Mouse (Mus musculus): ENCODE results near the gene BC030870.
"Not testable (repeated sequence)": the region's sequence is repeated elsewhere in the genome, so short reads cannot be mapped to it uniquely, and the experiment has no call there.

BC030870 gene
- long read RNA-seq, experiment 1 = 0 reads
- long read RNA-seq, experiment 2 = 0 reads

DNA sequence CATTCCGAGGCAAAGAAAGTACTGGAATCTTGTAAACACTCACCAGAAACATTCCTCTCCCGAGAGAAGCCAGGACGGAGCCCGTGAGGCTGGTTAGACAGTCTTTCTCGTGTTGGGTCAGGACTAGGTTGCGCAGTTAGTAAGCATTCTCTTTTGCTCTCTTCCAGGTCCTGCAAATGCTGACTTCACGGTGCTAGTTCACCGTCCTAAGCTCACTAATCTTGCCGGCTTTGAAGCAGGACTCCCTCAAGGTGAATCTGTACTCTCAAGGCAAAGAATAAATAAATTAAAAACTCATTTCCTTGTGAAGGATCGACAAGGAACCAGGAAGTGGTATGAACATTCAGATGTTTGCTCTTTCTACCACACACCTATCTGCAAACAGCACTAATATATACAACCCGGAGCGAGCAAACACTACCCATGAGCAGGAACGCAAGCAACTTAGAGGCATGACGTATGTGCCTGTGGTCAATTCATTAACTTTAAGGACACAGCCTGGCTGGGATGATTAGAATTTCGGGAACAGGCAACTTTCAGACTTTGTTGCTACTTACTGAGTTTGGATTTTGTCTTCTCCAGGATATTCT, at the start of gene BC030870:
TSS of gene BC030870 (minus strand) at position 365 of the 590 bp plus-strand sequence.
- intact Hi-C loops (cut with DNase I) = no loop called here

DNA sequence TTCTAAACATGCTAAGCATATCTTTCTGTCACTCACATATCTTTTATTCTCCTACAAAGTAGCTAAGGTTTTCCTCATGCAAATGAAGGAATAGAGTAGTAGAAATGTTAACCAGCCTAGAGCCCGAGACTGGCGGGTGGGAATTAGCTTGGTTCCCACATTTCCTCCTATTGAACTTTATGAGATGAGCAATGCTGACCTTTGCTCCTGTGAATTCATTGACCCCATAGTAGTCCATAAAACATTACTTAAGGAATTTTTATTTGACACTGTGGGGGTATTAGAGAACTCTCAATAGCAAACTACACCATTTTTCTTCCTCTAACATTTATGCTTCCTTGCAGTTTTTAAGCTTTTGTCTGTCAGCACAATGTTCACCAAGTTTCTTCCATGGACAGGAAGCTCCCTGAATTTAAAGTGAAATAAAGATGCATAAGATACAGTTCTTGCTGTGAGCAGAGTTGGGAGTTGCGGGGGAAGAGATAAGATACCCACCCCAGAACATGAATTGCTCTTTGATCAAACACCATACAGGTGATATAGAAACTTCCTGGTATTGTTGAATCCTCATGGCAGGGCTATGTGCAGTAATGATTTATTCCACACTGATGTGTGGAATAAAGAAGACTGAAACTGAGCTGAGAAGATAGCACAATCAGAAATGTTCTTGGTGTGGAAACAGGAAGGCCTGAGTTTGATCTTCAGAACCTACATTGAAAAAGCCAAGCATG, 45.5 kb upstream of the BC030870 start:
- intact Hi-C loops (cut with DNase I) = no loop called here

DNA sequence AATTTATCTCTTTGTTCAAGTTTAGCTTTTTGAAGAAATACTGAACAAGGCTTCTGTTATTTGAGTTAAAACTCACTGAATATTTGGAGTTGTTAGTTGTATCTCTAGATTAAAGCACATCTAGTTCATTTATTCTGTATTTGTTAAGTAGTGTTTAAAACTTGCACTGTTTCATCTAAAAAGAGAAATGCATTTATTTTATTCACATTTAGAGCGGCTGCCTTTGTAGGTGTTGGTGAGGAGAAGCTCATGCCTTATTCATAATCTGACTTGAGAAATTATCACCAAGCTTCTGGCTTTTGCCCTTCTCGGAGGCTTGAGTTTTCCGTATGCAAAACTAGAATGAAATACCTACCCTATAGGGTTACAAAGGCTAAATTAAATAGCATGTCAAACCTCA, 39.8 kb upstream of the BC030870 start:
- intact Hi-C loops (cut with DNase I) = no loop called here

DNA sequence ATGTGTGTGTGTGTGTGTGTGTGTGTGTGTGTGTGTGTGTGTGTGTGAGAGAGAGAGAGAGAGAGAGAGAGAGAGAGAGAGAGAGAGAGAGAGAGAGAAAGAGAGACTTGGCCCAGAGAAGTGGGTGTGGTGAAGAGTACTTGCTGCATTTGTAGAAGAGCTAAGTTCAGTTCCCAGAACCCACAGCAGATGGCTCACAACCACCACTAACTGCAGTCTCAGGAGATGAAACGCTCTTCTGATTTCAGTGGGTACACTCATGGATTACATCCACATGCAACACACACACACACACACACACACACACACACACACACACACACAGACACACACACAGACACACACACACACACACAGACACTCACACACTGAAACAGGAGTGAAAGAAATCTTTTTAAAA, 31.3 kb upstream of the BC030870 start:
- intact Hi-C loops (cut with DNase I) = not testable (repeated sequence)

DNA sequence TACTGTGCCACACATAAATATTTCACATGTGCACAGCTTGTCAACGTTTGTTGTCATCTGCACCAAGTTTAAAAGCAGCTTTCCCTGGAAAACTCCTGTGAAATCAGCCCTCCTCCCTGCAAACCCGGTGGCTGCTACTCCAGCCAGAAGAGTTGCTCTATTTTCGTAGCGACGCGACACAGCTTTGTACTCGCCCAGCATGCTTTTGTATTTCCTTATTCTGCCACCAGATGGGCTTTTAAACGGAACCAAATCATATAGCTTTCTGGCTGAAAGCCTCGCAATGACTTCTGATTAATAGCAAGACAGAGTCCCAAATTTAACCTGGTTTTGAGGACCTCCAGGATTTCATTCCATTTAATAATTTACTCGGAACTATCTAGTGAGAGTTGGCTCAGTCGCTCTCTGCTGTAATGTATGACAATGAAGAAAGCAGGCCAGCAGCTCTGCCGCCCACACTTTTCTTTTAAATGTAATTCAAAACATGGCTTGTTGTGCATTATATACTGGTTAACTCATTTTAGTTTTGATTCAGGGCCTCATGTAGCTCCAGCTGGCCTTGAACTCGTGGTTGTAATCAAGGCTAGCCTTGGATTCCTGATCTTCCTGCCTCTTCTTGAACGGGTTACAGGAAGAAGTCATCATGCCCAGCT, 29.9 kb upstream of the BC030870 start:
- intact Hi-C loops (cut with DNase I) = no loop called here

DNA sequence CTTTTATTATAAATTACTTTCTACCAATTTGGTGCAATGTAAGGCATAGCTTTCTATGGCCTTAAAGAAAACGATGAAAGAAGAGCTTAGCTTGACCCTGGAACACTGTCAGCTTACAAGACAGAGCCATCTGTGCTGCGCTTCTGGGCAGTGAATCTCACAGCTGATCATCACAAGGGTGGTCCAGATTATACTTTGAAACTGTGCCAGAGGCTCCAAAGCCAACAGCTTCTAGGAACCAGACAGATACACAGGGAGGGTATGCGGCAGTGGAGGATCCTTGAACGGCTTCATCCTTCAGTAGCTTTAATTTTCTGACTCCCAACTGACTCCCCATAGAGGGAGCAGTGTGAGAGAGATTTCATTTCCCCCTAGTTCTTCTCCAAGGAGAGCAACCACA, 28.5 kb upstream of the BC030870 start:
- intact Hi-C loops (cut with DNase I) = no loop called here

DNA sequence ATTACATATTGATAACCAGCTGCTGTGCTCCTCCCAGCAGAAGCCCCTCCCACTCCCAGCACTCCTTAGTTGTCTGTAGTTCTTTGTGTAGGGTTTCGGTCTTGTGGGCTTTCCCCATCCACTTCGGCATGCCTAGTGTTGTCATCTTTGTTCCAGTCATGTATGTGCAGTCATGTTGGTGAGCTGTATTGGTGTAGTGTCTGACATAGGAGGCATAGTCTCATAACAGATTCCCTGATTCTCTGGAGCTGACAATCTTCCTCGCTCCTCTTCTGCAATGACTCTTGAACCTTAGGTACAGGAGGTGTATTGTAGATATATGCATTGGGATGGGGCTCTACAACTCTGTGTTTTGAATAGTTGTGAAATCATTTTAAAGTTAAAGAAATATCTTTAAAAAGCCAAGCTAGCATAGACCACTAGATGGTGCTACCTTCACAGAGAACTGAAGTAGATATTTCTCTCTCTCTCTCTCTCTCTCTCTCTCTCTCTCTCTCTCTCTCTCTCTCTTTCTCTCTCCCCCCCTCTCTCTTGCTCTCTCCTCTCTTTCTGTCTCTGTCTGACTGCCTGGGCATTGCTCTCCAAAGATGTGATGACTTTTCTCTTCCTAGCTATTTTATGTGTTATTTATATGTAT, 9.6 kb upstream of the BC030870 start:
- intact Hi-C loops (cut with DNase I) = loop anchor here (5.0 kb wide), 1 partner anchor 1303 kb away; no protein-coding TSS in a partner anchor

DNA sequence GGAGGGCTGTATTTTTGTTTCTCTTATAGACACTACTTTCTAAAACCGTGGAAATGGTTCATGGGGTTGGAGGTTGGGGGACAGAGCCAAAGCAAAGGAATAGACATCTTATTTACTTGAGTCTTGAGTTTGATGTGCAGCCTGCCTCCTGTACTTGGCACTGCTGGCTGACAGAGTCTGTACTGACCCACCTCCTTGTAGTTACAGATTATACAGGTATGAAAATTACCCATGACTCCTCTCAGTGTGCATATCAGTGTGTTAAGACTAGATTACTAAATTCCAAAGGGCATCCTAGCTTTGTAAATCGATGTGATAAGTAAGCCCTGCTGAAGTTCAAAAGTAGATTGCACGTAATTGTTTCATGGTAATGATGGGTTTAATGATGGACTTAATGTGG, 2.9 kb downstream of the BC030870 start:
- intact Hi-C loops (cut with DNase I) = no loop called here

DNA sequence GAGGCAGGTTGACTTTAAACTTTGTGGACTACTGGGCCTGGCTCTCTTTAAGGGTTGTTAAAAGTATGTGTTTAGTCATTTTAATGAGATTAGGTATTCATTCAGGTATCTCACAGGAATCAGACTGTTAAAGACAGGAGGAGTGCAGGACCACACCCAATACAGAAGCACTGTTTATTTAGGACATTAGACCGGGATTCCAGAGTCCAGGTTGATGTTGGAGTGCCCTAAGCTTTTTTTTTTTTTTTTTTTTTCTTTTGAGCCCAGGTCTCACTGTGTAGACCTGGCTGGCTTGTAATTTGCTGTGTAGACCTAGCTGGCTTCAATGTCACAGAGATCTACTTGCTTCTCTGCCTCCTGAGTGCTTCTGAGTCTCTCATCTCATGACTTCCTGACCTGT, 3.3 kb downstream of the BC030870 start:
- intact Hi-C loops (cut with DNase I) = no loop called here

DNA sequence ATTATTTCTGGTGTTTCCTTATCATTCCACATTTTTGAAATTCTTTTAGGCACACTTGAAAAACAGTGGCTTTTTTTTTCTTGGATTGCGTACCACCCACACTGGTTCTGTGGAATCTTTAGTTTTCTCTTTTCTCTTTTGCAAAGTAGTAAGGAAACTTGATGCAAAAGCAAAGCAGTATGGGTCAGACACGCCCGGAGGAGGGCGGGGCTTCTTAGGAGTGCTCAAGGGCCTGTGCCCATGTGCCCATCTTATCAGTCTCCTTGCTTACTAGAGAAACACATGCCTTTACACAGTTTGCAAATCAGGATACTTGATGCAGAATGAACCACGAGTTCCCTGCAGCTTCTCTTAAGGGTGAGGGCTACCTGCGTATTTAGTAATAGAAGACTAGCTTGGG, 17.3 kb downstream of the BC030870 start:
- intact Hi-C loops (cut with DNase I) = no loop called here

DNA sequence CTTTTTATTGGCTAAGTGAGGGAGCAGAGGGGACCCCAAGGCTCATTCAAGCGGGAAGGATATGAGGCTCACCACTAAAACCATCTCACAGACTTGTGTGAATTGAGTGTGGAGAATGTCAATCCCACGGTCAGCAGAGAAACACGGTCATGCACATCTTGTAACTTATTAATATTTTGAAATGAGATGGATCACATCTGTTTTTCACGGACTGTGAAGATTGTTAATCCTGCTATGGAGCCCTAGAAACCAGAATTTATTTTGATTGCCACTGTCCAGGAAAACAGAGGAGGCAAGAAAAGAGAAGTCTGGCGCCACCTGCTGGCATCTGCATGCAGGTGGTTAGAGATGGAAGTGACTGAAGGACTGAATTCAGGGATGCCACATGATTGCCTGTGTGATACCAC, 19.1 kb downstream of the BC030870 start:
- intact Hi-C loops (cut with DNase I) = loop anchor here (2.0 kb wide), 1 partner anchor 87 kb away; no protein-coding TSS in a partner anchor

DNA sequence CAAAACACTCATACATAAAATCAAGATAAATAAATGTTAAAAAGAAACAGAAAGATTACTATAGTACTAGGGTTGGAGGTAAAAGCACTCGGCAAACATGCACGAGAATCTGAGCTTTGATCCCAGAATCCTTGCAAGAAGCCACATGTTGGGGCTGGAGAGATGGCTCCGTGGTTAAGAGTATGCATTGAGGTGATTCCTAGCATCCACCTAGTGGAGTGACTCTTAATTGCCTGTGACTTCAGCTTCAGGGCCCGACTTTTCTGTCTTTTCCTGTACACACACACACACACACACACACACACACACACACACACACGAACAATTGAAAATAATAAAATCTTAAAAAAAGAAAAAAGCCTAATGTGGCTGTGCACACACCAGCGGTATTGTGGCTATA, 20.4 kb downstream of the BC030870 start:
- intact Hi-C loops (cut with DNase I) = no loop called here

DNA sequence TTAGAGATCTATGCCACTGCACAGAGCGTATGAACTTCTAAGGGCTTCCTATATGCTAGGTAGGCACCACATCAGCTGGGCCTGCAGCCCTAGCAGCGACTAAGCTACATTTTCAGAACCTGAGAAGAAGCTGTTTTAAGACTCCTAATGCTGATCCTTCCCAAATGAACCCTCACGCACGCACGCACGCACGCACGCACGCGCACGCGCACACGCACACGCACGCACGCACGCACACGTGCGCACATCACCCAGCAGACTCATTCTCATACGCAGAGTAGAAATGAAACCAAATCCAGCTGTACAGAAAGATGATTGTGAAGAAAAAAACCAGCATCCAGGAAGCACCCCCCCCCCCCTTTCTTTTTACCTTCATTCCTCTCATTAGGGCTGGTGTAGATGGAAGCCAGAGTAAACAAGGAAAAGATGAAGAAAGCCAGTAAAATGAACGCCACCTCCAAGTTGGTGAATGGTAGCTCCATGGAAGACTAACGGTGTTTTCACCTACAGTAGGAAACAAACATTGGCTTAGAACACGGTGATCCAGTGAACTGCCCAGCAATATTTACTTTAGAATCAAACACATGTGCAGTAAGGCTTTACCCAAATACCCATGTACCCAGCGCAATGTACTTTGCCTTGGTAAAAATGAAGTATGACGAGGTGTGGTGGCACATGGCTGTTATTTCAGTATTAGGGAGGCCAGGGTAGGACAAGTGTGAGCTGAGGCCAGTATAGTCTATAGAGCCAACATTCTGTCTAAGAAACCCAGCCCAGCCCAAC, 21.2 kb downstream of the BC030870 start:
- intact Hi-C loops (cut with DNase I) = no loop called here

DNA sequence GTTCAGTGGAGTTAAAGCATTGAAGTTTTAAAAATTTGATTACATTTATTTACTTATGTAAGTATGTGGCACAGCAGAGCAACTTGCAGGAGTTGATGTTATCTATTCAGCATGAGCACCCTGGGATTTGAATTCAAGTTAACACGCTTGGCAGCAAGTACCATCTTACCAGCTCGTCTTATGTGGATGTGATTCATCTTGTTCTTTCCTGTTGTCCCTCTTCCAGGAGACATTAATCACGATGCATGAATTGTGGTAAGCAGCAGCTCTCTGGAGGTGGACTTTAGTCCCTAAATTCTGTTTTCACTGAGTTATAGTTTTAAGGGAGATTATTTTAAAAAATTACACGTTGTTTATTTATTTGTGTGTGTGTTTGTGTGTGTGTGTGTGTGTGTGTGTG, 25.3 kb downstream of the BC030870 start:
- intact Hi-C loops (cut with DNase I) = no loop called here

DNA sequence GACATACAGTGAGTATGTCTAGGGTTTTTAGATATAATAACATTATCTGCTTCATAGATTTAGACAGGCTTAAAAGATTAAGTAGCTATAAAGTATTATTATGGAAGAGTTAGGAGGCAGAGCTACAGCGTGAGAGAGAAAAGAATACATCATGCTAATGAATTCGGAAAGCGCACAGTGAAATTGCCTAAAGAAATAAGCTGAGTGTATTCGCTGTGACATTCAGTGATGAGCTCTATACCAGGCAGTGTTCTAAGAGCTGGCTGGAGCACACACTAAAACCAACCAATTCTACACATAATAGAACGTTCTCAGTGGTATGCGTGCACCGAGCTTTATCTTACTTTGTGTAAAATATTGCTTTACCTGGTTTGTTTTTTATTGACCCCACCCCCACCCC, 25.7 kb downstream of the BC030870 start:
- intact Hi-C loops (cut with DNase I) = no loop called here

DNA sequence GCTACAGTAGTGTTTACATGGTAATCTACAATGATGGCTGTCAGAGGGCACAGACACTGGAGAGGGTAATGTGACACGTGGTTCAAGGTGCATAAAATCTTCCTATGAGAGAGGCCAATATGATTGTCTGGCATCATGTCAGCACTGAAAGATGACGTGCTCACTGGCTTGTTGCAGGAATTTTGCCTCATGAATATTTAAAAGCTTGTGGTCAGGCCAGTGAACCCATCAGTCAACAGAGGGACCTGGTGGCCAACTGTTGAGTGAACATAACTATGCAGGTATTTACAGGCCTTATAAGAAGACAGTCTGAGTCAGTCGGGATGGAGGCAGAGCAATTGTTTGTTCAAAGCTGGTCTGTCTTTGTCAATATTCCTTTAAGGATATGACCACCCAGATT, 29.6 kb downstream of the BC030870 start:
- intact Hi-C loops (cut with DNase I) = no loop called here

DNA sequence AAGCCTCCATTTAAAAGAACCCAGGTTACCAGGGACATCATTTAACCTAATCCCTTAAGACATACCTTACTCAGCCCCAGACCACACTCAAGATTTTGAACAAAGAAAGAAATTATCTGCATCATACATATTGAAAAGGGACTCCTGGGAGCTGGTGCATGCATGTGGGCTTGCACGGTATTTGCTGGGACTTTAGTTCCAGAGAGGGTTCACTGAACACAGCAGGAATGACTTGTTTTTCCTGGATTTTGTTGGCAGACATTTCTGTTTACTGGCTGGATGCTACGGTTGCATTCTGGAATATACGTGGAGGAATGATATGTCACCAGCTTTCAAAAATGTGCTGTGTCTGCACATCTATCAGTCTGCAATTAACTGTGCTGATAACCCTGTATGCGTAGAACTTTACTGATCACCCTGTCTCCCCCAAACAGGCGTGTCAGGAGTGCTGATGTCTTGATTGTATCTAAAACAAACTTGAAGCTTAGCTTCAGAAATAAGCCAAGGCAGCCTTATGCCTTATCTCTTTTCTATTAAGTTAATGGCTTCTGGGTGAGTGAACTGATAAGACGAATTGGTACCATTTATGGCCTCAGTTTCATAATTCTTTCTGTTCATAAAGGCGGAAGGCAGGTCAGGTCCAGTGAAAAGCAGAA, 31.5 kb downstream of the BC030870 start:
- intact Hi-C loops (cut with DNase I) = no loop called here

DNA sequence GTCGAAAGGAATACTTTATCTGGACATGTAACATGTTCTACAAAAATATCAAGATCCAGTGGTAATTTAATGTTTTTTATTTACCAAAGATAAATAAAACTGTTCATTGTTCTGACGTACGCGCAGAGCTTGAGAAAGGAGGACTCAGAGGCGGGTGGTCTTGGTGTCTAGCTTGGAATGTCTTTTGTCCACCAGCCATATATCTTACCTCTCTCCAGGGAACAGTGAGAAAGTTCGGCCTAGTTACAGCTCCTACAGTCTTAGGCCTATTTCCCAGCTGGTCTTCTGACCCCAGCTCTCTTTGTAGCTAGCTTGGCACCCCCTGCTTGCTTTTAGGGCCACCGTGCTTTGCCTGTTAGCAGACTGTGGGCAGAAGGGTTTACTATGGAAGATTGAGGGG, 39.6 kb downstream of the BC030870 start:
- intact Hi-C loops (cut with DNase I) = no loop called here

DNA sequence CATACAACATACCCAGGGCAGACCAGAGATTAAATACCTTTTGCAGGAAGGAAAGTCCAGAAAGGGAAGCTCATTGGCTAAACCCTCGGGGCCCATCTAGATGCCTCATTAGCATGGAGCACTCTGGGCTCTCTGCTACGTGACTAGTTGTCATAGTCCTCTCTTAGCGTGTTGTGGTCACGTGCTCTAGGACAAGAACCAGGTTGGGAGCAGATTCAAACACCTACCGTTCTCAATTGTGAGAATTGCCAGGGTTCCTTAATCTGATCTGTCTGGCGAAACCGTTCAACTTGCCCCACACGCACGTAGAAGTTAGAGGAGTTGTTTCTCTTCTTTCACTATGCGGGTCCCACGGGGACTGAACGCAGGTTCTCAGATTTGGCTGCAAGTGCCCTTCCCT, 41.2 kb downstream of the BC030870 start:
- intact Hi-C loops (cut with DNase I) = no loop called here

DNA sequence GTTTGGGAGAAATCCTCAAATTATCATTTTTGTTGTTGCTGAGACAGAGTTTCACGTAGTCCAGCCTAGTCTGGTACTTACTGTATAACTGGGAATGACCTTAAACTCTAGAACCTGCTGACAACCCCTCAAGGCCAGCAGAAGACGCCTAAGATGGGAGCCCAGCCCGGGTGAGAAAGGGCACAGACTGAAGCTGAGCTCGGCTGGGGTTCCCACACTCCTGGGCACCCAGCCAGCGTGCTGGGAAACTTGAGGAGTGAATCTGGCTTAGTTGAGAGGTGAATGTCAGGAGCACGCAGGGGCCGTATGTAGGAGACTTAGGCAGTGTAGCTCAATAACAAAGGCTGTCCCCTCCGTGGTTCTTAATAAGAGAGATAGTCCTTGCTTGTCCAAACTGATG, 41.7 kb downstream of the BC030870 start:
- intact Hi-C loops (cut with DNase I) = no loop called here

DNA sequence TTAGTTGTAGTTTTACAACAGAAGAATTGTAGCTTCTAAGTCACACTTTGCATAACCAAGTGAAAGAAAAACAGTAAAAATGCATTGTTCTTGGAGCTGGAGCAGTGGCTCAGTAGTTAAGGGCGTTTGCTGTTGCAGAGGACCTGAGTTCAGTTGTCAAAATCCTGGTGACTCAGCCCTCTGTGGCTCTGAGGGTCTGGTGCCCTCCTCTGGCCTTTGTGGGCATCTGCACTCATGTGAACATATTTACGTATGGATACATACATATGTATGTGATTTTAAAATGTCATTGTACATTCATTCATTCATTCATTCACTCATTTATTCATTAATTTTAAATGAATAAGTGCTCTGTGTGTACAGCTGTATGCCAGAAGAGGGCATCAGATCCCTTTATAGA, 43.7 kb downstream of the BC030870 start:
- intact Hi-C loops (cut with DNase I) = no loop called here

Measured in adrenal gland (tissue).